ENCODE assay signal across 11 mouse cellular contexts in the genomic region with DNA sequence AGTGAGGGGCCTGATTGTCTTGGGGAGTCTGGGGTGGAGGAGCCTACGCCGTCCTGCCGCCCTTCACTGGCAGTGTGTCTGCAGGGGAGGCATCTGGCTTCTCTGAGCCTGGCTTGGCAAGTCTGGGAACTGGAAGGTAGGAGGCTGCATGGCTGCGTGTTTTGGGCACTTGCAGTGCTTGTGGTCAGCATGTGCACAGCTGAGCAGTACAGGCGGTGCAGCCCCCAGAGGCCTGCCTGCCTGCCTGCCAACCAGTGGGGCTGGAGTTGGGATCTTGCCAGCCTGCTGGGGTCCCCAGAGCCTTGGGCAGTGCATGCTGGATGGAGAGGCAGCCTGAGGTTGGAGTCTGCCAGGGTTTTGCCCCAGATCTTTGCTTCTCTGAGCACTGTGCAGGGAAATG. TPM values are rescaled to one million over a fixed set of nuclear protein-coding genes. Genes with fewer than 3 reads are reported as not detected.
A peak's percentile ranks its signal among the peaks of the same experiment; 100 is the strongest.
DNase-seq lines count a peak whose midpoint lies in the region; ATAC-seq and TF ChIP-seq lines count a peak whose summit lies in the region.
"Had no signal": no experiment of that assay in that cellular context is flagged by ENCODE, and none has a peak within 500 bp of the region (broad histone marks: within the 10 kb centered on the region; RNA-seq: fewer than 3 reads in every experiment).

No protein-coding gene starts in this region.

- H3K4me1 ChIP-seq in hindbrain, postnatal 0 days (ENCODE audit: insufficient read depth, low read length), result no peaks in the 10 kb centered on the region

- no peak overlapping the region for H3K9ac ChIP-seq in hindbrain, postnatal 0 days (replicated peaks; ENCODE audit: low read length)
- H3K9ac ChIP-seq: lung, embryonic 14.5 days had no signal

- H3K9me3 ChIP-seq in hindbrain, postnatal 0 days (ENCODE audit: low read length), result no peaks in the 10 kb centered on the region

- no peaks in the 10 kb centered on the region for H3K27me3 ChIP-seq in hindbrain, postnatal 0 days (ENCODE audit: insufficient read depth, low read length)

- no peak overlapping the region for H3K4me2 ChIP-seq in hindbrain, postnatal 0 days (ENCODE audit: low read depth, low read length)
- H3K4me2 ChIP-seq: lung, embryonic 14.5 days had no signal

- peak; percentile 55 for ATAC-seq in hindbrain, postnatal 0 days
- no peak for ATAC-seq in erythroblast, adult 5-6 weeks (replicated peaks; ENCODE audit: low FRiP score, poor library complexity, severe bottlenecking)

- peaks cover 28% of the 10 kb centered on the region; the same call in 1 of the 2 replicates for H3K36me3 ChIP-seq in hindbrain, postnatal 0 days (ENCODE audit: insufficient read depth, low read length)

- peak; percentile 77 to 84 for DNase-seq in cerebellum, postnatal 10 days
- no peak for DNase-seq in cerebellum, postnatal 36 days
- peak; percentile 85 for DNase-seq in left cerebral cortex, postnatal 4 days
- DNase-seq in left cerebral cortex, adult 18-20 months (ENCODE audit: low spot score in 2 of 2), result no peak
- DNase-seq in NIH3T3 (ENCODE audit: low read depth), result peak; percentile 59
- DNase-seq in hindbrain, postnatal 0 days (ENCODE audit: low spot score), result peak; percentile 62
- no peak for DNase-seq in kidney, postnatal 25 days
- DNase-seq: cerebellum, adult 18-20 months; heart, adult 2 months; lung, embryonic 14.5 days had no signal

- 40% methylated on average over 5 of the region's 5 CpGs for WGBS in hindbrain, postnatal 0 days

- no peak overlapping the region for H3K4me3 ChIP-seq in hindbrain, postnatal 0 days (ENCODE audit: low read length)
- H3K4me3 ChIP-seq: heart, adult 2 months had no signal

- TF ChIP-seq CTCF in hindbrain, postnatal 0 days (IDR thresholded peaks at IDR 0.05; ENCODE audit: low read depth), result no peak

- intact Hi-C loops in left cerebral cortex, postnatal 4 days (cut with DNase I), result no loop called here

- peak overlapping the region; percentile 23; the same call in 1 of the 2 replicates for H3K27ac ChIP-seq in hindbrain, postnatal 0 days
- H3K27ac ChIP-seq: heart, adult 2 months had no signal

RNA-seq across cellular contexts. Expression of gene Gpx4, which starts 16.1 kb away (rescaled TPM):
- 100 to 1,000 TPM; 311 to 347 TPM for total RNA-seq in left cerebral cortex, postnatal 4 days (2021)
- 100 to 1,000 TPM; 554 to 575 TPM for total RNA-seq in left cerebral cortex, adult 18-20 months (2021)
- total RNA-seq in hindbrain, postnatal 0 days (2014; rRNA removed), result 373 and 379 TPM in 2 replicates
- polyA plus RNA-seq in hindbrain, postnatal 0 days (2015; fragmentation: Nextera tagmentation; extraction: Ambion mirVana), result 757 and 762 TPM in 2 replicates
- 108 and 169 TPM in 2 replicates for total RNA-seq in erythroblast, adult 5-6 weeks (2015; ENCODE audit: low replicate concordance)
- total RNA-seq in erythroblast, adult 5-6 weeks (2017; ENCODE audit: low replicate concordance), result 96.3 and 123 TPM in 2 replicates

RNA-seq across cellular contexts. Expression of gene Polr2e, which starts 23.5 kb away (rescaled TPM):
- total RNA-seq in left cerebral cortex, postnatal 4 days (2021), result 10 to 100 TPM; 63.9 to 74.2 TPM
- total RNA-seq in left cerebral cortex, adult 18-20 months (2021), result 10 to 100 TPM; 73.6 to 75.2 TPM
- 93.3 and 100 TPM in 2 replicates for total RNA-seq in hindbrain, postnatal 0 days (2014; rRNA removed)
- polyA plus RNA-seq in hindbrain, postnatal 0 days (2015; fragmentation: Nextera tagmentation; extraction: Ambion mirVana), result 143 TPM in 2 replicates
- 23.6 and 33.4 TPM in 2 replicates for total RNA-seq in erythroblast, adult 5-6 weeks (2015; ENCODE audit: low replicate concordance)
- 4.5 and 9.9 TPM in 2 replicates for total RNA-seq in erythroblast, adult 5-6 weeks (2017; ENCODE audit: low replicate concordance)

RNA-seq across cellular contexts. Expression of gene Sbno2, which starts 42.3 kb away (rescaled TPM):
- total RNA-seq in left cerebral cortex, postnatal 4 days (2021), result 10 to 100 TPM; 28.8 to 30.8 TPM
- total RNA-seq in left cerebral cortex, adult 18-20 months (2021), result 10 to 100 TPM; 16.8 to 18.8 TPM
- 22.8 and 23.7 TPM in 2 replicates for total RNA-seq in hindbrain, postnatal 0 days (2014; rRNA removed)
- 6.9 and 7.8 TPM in 2 replicates for polyA plus RNA-seq in hindbrain, postnatal 0 days (2015; fragmentation: Nextera tagmentation; extraction: Ambion mirVana)
- total RNA-seq in erythroblast, adult 5-6 weeks (2015; ENCODE audit: low replicate concordance), result 9.2 and 12.5 TPM in 2 replicates
- total RNA-seq in erythroblast, adult 5-6 weeks (2017; ENCODE audit: low replicate concordance), result 17.1 and 20.9 TPM in 2 replicates

RNA-seq across cellular contexts. Expression of gene Arhgap45, which starts 46.7 kb away (rescaled TPM):
- 1 to 10 TPM; 1.6 to 1.7 TPM for total RNA-seq in left cerebral cortex, postnatal 4 days (2021)
- total RNA-seq in left cerebral cortex, adult 18-20 months (2021), result 1 to 10 TPM; 3.7 to 4.1 TPM
- 2.9 and 3.3 TPM in 2 replicates for total RNA-seq in hindbrain, postnatal 0 days (2014; rRNA removed)
- 1.7 and 1.8 TPM in 2 replicates for polyA plus RNA-seq in hindbrain, postnatal 0 days (2015; fragmentation: Nextera tagmentation; extraction: Ambion mirVana)
- 23.1 and 31.6 TPM in 2 replicates for total RNA-seq in erythroblast, adult 5-6 weeks (2015; ENCODE audit: low replicate concordance)
- total RNA-seq in erythroblast, adult 5-6 weeks (2017; ENCODE audit: low replicate concordance), result 28.6 and 35.8 TPM in 2 replicates

RNA-seq across cellular contexts. Expression of gene Stk11, which starts 52.5 kb away (rescaled TPM):
- 100 to 1,000 TPM; 100 to 111 TPM for total RNA-seq in left cerebral cortex, postnatal 4 days (2021)
- 100 to 1,000 TPM; 108 to 109 TPM for total RNA-seq in left cerebral cortex, adult 18-20 months (2021)
- total RNA-seq in hindbrain, postnatal 0 days (2014; rRNA removed), result 86.4 and 86.6 TPM in 2 replicates
- 13.9 and 15.0 TPM in 2 replicates for polyA plus RNA-seq in hindbrain, postnatal 0 days (2015; fragmentation: Nextera tagmentation; extraction: Ambion mirVana)
- total RNA-seq in erythroblast, adult 5-6 weeks (2015; ENCODE audit: low replicate concordance), result 47.7 and 60.0 TPM in 2 replicates
- total RNA-seq in erythroblast, adult 5-6 weeks (2017; ENCODE audit: low replicate concordance), result 152 and 195 TPM in 2 replicates

Comparison
In these comparisons a context has a peak if more than half of its experiments do, and no peak if none do; other contexts are left out.
1. DNase-seq: peak in cerebellum, postnatal 10 days (2 of 2), left cerebral cortex, postnatal 4 days (single experiment), NIH3T3 (single experiment) and hindbrain, postnatal 0 days (single experiment); none in cerebellum, postnatal 36 days (0 of 2), left cerebral cortex, adult 18-20 months (0 of 2) and kidney, postnatal 25 days (0 of 2).